In genomic region chr3:141005885-141006284, GRCm38 (mm10) we compare ENCODE assay signal across 15 mouse cellular contexts.
"Had no signal": no experiment of that assay in that cellular context is flagged by ENCODE, and none has a peak within 500 bp of the region (broad histone marks: within the 10 kb centered on the region; RNA-seq: fewer than 3 reads in every experiment).

No protein-coding gene starts in this region.

- H3K4me2 ChIP-seq: neural tube, embryonic 15.5 days; stomach, embryonic 15.5 days had no signal

- H3K27me3 ChIP-seq: neural tube, embryonic 15.5 days; stomach, embryonic 15.5 days had no signal

- H3K9me3 ChIP-seq: neural tube, embryonic 15.5 days; stomach, embryonic 15.5 days had no signal

- H3K4me3 ChIP-seq: neural tube, embryonic 15.5 days; stomach, embryonic 15.5 days had no signal

- H3K36me3 ChIP-seq: neural tube, embryonic 15.5 days; stomach, embryonic 15.5 days had no signal

- H3K9ac ChIP-seq: neural tube, embryonic 15.5 days; stomach, embryonic 15.5 days had no signal

- DNase-seq: retina, postnatal 1 day; right cerebral cortex, adult 18-20 months; right cerebral cortex, postnatal 14 days; right cerebral cortex, postnatal 25 days; right cerebral cortex, postnatal 4 days; spleen, adult 18-20 months; thymus, adult 18-20 months; thymus, adult 2 months; thymus, postnatal 14 days; thymus, postnatal 25 days; thymus, postnatal 36 days; thymus, postnatal 4 days had no signal

- H3K4me1 ChIP-seq: neural tube, embryonic 15.5 days; stomach, embryonic 15.5 days had no signal

- H3K27ac ChIP-seq: neural tube, embryonic 15.5 days; stomach, embryonic 15.5 days; stomach, postnatal 0 days had no signal
